Mouse (Mus musculus) stomach, postnatal 0 days (tissue): ENCODE data around the gene Eef2k. TPM values are rescaled to one million over a fixed set of nuclear protein-coding genes. Genes with fewer than 3 reads are reported as not detected.
A peak's percentile ranks its signal among the peaks of the same experiment; 100 is the strongest.

Experiments
- ATAC-seq: fragments of 200-750 bp; cut with Nextera tagmentation; 2 replicates; pipeline ENCODE4 v1.8.0; 2017; ENCODE audit not compliant: low FRiP score, low TSS enrichment
- DNase-seq: peaks from one replicate; pipeline ENCODE4 v3.0.0-alpha.2; 2016; ENCODE audit warnings: low spot score
- H3K27ac ChIP-seq: fragments of 300-500 bp; sonication (generic); replicated peaks from 2 replicates; pipeline ENCODE4 v1.5.1; 2014; ENCODE audit warnings: mild to moderate bottlenecking, control low read depth
- H3K27me3 ChIP-seq: fragments of 300-500 bp; sonication (generic); 2 replicates; pipeline ENCODE4 v1.6.1; 2014; ENCODE audit warnings: low read length; ENCODE audit not compliant: control insufficient read depth, insufficient read depth
- H3K36me3 ChIP-seq: fragments of 300-500 bp; sonication (generic); 2 replicates; pipeline ENCODE4 v1.6.1; 2014; ENCODE audit warnings: low read length, mixed read lengths; ENCODE audit not compliant: control insufficient read depth, insufficient read depth
- H3K4me1 ChIP-seq: fragments of 300-500 bp; sonication (generic); replicated peaks from 2 replicates; pipeline ENCODE4 v1.6.1; 2014; ENCODE audit warnings: antibody characterized with exemption; ENCODE audit not compliant: control insufficient read depth, insufficient read depth
- H3K4me2 ChIP-seq: fragments of 300-500 bp; sonication (generic); replicated peaks from 2 replicates; pipeline ENCODE4 v1.6.1; 2014; ENCODE audit warnings: low read depth, mild to moderate bottlenecking, control low read depth, moderate library complexity
- H3K4me3 ChIP-seq: fragments of 300-500 bp; sonication (generic); 2 replicates; pipeline ENCODE4 v1.5.1; 2014; ENCODE audit warnings: low read depth, low read length, control low read depth
- H3K9ac ChIP-seq: fragments of 300-500 bp; sonication (generic); 2 replicates; pipeline ENCODE4 v1.6.1; 2014; ENCODE audit warnings: mild to moderate bottlenecking, low read length, control low read depth, mixed read lengths
- H3K9me3 ChIP-seq: fragments of 300-500 bp; sonication (generic); 2 replicates; pipeline ENCODE4 v1.6.1; 2016; ENCODE audit warnings: low read length; ENCODE audit not compliant: control insufficient read depth
- CTCF ChIP-seq: IDR thresholded peaks from 2 replicates; pipeline ENCODE4 v1.5.1; 2016; ENCODE audit warnings: antibody characterized with exemption, low read depth, mild to moderate bottlenecking, moderate library complexity
- EP300 ChIP-seq: optimal IDR thresholded peaks from 2 replicates; pipeline ENCODE3; 2016; ENCODE audit warnings: antibody characterized with exemption
- WGBS: fragments of 180-500 bp; shearing (Covaris S2); extraction: QIAGEN DNeasy Blood & Tissue Kit; methylation state at CpG from one replicate; pipeline ENCODE4 v1.1.7; 2014; 5-methylcytosine and 5-hydroxymethylcytosine counted together
- polyA plus RNA-seq: library from polyadenylated mRNA; unstranded; fragments of >200 nt; fragmentation: Nextera tagmentation; extraction: Ambion mirVana; gene quantifications from 2 replicates; pipeline ENCODE4 v1.2.1, GENCODE M21; 2015

Eef2k gene
- polyA plus RNA-seq, 1 experiment from 2014 or later, result 42.0 TPM

DNA sequence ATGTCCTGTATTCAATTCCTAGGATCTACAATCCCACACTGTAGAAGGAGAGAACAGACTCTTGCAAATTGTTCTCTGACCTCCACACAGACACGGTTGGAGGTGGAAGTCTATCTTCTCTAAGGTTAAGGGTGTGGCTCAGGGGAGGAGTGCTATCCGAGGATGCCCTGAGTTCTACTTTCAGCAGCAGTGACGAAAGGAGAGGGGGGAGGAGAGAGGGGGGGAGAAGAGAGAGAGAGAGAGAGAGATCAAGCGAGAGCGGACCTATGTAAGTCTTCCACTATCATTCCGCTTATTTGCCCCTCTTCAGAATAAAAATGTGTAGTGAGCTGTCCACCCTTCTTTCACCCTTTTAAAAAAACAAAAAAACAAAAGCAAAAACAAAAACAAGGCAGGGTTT, 8.2 kb upstream of the Eef2k start:
- H3K9me3 ChIP-seq, result no peaks in the 10 kb centered on the region
- 38% methylated on average over 6 of the region's 6 CpGs for WGBS
- peak overlapping the region; percentile 55 for H3K4me3 ChIP-seq
- no peaks in the 10 kb centered on the region for H3K27me3 ChIP-seq
- ATAC-seq (no peak), DNase-seq (no peak)
- no peak overlapping the region for H3K9ac ChIP-seq
- no peaks in the 10 kb centered on the region for H3K36me3 ChIP-seq
- no peaks in the 10 kb centered on the region for H3K4me1 ChIP-seq
- TF ChIP-seq CTCF (no peak), EP300 (no peak)
- H3K4me2 ChIP-seq, result peak overlapping the region; percentile 53
- H3K27ac ChIP-seq, result peak overlapping the region; percentile 75

DNA sequence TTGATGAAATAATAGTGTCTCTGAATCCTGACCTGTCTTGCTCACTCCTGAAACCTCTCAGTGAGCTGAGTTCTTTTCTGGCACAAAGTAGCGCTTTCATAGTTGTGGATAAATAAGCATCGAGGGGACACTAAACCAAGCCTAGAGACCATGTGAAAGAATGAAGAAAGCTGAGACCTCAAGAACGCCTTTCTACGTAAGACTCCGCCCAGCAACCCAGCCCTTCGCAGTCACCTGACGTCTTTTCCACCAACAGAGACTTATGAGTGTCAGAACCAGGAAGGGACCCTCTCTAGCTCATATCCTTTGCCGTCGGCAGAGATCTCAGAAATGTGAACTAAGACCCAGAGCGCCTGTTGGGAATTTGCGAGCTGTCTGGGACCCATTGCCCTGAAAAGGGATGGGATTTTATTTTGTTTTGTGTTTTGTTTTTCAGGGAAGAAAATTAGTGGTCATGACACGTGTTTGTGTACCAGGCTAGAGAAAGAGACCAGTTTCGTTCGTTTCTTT, 7.7 kb upstream of the Eef2k start:
- 4% methylated on average over 14 of the region's 14 CpGs for WGBS
- H3K9ac ChIP-seq, result no peak overlapping the region

DNA sequence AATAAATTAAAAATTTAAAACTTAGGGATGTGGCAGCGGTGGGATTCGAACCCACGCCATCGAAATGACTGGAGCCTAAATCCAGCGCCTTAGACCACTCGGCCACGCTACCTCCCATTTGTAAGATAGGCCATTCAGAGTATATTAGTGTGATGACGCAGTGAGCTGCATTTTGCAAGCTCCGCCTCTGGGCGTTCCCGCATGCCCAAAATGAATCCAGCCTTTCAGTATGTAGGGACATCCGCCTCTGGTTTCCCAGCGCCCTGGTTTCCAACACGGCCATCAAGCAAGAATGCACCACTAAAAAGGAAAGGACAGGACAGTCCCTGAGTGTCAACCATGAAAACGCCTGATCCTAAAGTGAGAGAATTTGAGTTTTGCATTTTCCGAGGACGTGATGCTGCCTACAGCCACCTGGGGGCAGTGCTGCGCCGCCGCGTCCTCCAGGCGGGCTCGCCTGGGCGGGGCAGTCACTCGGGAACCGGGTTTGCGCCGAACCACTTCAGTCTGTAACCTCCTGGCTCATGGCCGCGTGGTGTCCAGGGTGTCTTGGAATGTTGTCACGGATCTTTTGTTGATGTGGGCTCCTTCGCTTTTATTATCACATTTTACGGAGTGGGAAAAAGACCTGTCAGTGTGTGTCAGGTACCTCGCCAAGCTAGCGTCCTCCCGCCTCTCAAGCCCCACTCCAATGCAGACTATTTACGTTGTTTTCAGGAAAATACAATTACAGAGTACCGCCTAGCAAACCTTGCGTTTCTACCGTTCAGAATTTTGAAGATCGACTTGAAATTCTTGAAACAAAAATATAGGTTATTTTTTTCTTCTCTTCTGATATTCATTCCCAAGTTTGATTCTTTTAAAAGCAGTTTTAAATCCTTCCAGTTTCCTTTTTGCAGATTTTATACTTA, 6.9 kb upstream of the Eef2k start:
- ATAC-seq (peak; percentile 86), DNase-seq (peak; percentile 95)
- peak; percentile 99 for TF ChIP-seq CTCF
- TF ChIP-seq EP300, result peak; percentile 85
- H3K9me3 ChIP-seq, result no peaks in the 10 kb centered on the region
- H3K9ac ChIP-seq, result peak overlapping the region; percentile 53
- no peaks in the 10 kb centered on the region for H3K27me3 ChIP-seq
- H3K4me2 ChIP-seq, result peak overlapping the region; percentile 53
- no peaks in the 10 kb centered on the region for H3K4me1 ChIP-seq
- WGBS, result under 1% methylated on average over 41 of the region's 41 CpGs
- H3K36me3 ChIP-seq, result no peaks in the 10 kb centered on the region
- peak overlapping the region; percentile 55 for H3K4me3 ChIP-seq
- H3K27ac ChIP-seq, result peak overlapping the region; percentile 75

More for the DNA sequence above, 7.7 kb upstream of the Eef2k start:
- Histone ChIP-seq H3K36me3 (no peaks in the 10 kb centered on the region), H3K4me1 (no peaks in the 10 kb centered on the region), H3K27me3 (no peaks in the 10 kb centered on the region), H3K4me2 (peak overlapping the region; percentile 53), H3K9me3 (no peaks in the 10 kb centered on the region), H3K27ac (peak overlapping the region; percentile 75), H3K4me3 (peak overlapping the region; percentile 55)
- ATAC-seq (peak; percentile 82), DNase-seq (peak; percentile 80)
- TF ChIP-seq CTCF, result no peak
- TF ChIP-seq EP300, result no peak

DNA sequence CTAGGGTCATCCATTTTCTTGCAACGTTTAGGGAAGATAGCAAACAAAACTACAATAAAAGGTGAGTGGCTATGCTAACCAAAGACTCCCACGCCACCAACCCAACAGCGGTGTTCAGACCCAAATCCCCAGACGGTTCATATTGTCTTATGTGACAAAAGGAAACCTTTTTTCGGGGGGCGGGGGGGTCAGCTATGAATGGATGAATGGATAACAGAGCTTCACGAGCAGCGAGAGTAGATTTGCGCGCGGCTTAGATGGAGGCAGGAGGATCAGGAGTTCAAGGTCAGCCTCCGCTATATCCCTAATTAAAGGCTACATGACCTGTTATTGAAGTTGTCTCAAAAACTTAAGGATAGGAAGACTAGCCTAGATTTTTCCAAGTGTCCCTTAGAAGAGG, 6.3 kb upstream of the Eef2k start:
- Histone ChIP-seq H3K9me3 (no peaks in the 10 kb centered on the region), H3K4me2 (peak overlapping the region; percentile 53), H3K27ac (no peak overlapping the region), H3K36me3 (no peaks in the 10 kb centered on the region), H3K4me1 (no peaks in the 10 kb centered on the region), H3K9ac (no peak overlapping the region), H3K27me3 (no peaks in the 10 kb centered on the region), H3K4me3 (peak overlapping the region; percentile 55)
- peak; percentile 24 for DNase-seq
- TF ChIP-seq CTCF (no peak), EP300 (no peak)
- no peak for ATAC-seq
- WGBS, result 7% methylated on average over 12 of the region's 12 CpGs

DNA sequence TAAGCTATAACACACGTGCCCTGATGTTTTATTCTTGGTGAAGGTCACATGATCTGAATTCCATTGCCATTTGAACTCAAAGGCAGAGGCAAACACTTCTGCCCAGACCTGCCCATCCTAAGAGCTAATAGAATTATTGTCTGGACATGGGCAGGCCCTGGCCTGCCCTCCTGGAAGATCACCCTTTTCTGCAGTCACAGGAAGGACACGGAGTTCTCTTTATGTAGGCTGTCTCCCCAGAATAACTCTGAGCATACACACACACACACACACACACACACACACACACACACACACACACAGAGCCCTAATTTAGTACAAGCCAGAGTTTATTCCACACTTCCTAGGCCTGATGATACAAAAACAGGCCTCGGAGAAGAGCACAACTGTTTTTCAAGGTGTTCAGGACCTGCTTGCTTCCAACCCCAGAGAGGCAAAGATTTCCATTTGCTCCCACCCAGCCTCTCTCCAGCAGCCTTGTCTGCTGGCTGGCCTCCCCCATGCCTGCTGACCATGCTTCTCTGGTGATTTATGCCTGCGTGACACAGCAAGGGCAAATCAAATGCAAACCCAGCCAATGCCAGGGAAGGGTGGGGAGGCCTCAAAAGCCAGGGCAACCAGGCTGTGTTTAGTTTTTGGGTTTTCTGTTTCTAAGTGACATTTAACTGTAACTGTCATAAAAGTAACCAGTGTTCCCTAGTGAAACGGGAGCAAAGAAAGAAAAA, 4.0 kb upstream of the Eef2k start:
- H3K36me3 ChIP-seq, result no peaks in the 10 kb centered on the region
- TF ChIP-seq EP300, result no peak
- no peak for TF ChIP-seq CTCF
- no peaks in the 10 kb centered on the region for H3K9me3 ChIP-seq
- H3K4me1 ChIP-seq, result no peaks in the 10 kb centered on the region
- no peaks in the 10 kb centered on the region for H3K27me3 ChIP-seq
- no peak overlapping the region for H3K4me3 ChIP-seq
- no peak for DNase-seq
- H3K9ac ChIP-seq, result no peak overlapping the region
- WGBS, result 42% methylated on average over 5 of the region's 5 CpGs
- H3K27ac ChIP-seq, result peak overlapping the region; percentile 79
- no peak overlapping the region for H3K4me2 ChIP-seq
- ATAC-seq, result no peak
